Mouse (Mus musculus): ENCODE results near the gene Fhdc1.

GRCm38 (mm10) chr3:84455733-84456417 lies 24.4 kb downstream of the Fhdc1 start:
- TF ChIP-seq POLR2AphosphoS2 (IDR thresholded peaks at IDR 0.05; ENCODE audit: insufficient read length, low read depth) (no peak), USF1 (IDR thresholded peaks at IDR 0.05; ENCODE audit: low read depth) (no peak)
